Mouse (Mus musculus): ENCODE measurements at regions not wholly inside any gene's neighbourhood (a gene's known extent, or its start where the extent isn't known, plus 50 kb on each side); places are given as distances from the start of the nearest gene placed in this dataset.

GRCm38 (mm10) chr17:84107946-84108686 is 79.6 kb downstream of the Zfp36l2 start:
- DNase-seq (ENCODE audit: low spot score), result no peak

- no peak for DNase-seq (ENCODE audit: low spot score)
Observed at GRCm38 (mm10) chr17:84107497-84107896, 80.2 kb downstream of the Zfp36l2 start.

GRCm38 (mm10) chr17:84104242-84104641 is 83.5 kb downstream of the Zfp36l2 start:
- no peak for DNase-seq (ENCODE audit: low spot score)

- DNase-seq (ENCODE audit: low spot score), result no peak
Observed at GRCm38 (mm10) chr17:84103344-84103743, 84.4 kb downstream of the Zfp36l2 start.

- no peak for DNase-seq (ENCODE audit: low spot score)
Observed at GRCm38 (mm10) chr17:84101652-84102051, 86.1 kb downstream of the Zfp36l2 start.

- no peak for DNase-seq (ENCODE audit: low spot score)
Observed at GRCm38 (mm10) chr17:84100523-84100922, 87.2 kb downstream of the Zfp36l2 start.

GRCm38 (mm10) chr17:84099737-84100136 is 88.0 kb downstream of the Zfp36l2 start:
- DNase-seq (ENCODE audit: low spot score), result no peak

- DNase-seq (ENCODE audit: low spot score), result no peak
Observed at GRCm38 (mm10) chr17:84097871-84098430, 89.8 kb downstream of the Zfp36l2 start.

GRCm38 (mm10) chr17:84097286-84097685 is 90.5 kb downstream of the Zfp36l2 start:
- DNase-seq (ENCODE audit: low spot score), result no peak

- DNase-seq (ENCODE audit: low spot score), result peak; percentile 62
Observed at GRCm38 (mm10) chr17:84096345-84097260, 91.1 kb downstream of the Zfp36l2 start.

GRCm38 (mm10) chr17:84095829-84096228 is 91.9 kb downstream of the Zfp36l2 start:
- DNase-seq (ENCODE audit: low spot score), result no peak

- DNase-seq (ENCODE audit: low spot score), result no peak
Observed at GRCm38 (mm10) chr17:84095089-84095488, 92.7 kb downstream of the Zfp36l2 start.

GRCm38 (mm10) chr17:84086394-84086793 is 101.4 kb downstream of the Zfp36l2 start:
- DNase-seq (ENCODE audit: low spot score), result no peak

GRCm38 (mm10) chr17:84085721-84086120 is 102.0 kb downstream of the Zfp36l2 start:
- no peak for DNase-seq (ENCODE audit: low spot score)

GRCm38 (mm10) chr17:84085232-84085631 is 102.5 kb downstream of the Zfp36l2 start:
- DNase-seq (ENCODE audit: low spot score), result peak; percentile 57

GRCm38 (mm10) chr17:84083307-84084263 is 104.2 kb downstream of the Zfp36l2 start:
- no peak for DNase-seq (ENCODE audit: low spot score)

- DNase-seq (ENCODE audit: low spot score), result no peak
Observed at GRCm38 (mm10) chr17:84082571-84082970, 105.2 kb downstream of the Zfp36l2 start.

GRCm38 (mm10) chr17:84081751-84082352 is 105.9 kb downstream of the Zfp36l2 start:
- DNase-seq (ENCODE audit: low spot score), result peak; percentile 58

GRCm38 (mm10) chr17:84075081-84075938 is 112.4 kb downstream of the Zfp36l2 start:
- no peak for DNase-seq (ENCODE audit: low spot score)

Measured in testis, postnatal 10 days (tissue).